Mouse (Mus musculus) megakaryocyte, embryonic 14.5 days (primary cell): ENCODE measurements around the gene Mogs.

Experiments used
- FLI1 ChIP-seq: IDR thresholded peaks from 2 replicates; pipeline ENCODE4 v1.6.1; 2012; ENCODE audit warnings: low read length, inconsistent platforms, mixed read lengths
- GATA1 ChIP-seq: IDR thresholded peaks from 3 replicates; pipeline ENCODE4 v1.6.1; 2012; ENCODE audit warnings: mixed read lengths, low read length, inconsistent platforms, borderline replicate concordance

DNA sequence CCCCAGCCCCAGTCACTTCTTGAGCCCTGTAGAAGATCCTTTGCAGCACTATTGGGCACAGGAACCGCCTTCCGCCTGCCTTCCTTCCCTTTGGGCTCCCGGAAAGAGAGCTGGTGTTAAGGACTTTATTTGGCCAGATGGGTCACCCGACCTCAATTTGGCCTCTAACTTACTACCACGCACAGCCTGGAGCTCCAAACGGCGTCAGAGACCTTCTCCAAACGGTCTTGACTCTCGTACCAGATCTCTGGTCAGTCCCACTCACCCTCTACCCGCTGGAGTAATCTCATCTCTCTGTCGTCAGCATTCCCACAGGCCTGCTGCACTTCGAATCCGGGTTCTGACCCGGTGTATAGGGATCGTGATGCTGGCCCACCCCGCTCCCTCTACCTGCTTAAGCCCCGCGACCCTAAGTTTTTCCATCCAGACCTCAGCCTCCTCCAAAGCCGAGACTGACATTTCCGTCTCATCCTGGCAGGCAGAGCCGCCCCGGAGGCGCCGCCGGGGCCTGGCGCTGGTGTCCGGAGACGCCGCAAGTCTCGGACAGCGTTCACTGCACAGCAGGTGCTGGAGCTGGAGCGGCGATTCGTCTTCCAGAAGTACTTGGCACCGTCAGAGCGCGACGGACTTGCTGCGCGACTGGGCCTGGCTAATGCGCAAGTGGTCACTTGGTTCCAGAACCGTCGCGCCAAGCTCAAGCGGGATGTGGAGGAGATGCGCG lies 27.9 kb upstream of the Mogs start:
- no peak for TF ChIP-seq GATA1
- TF ChIP-seq FLI1 = no peak
